Mouse (Mus musculus): Measurements from ENCODE around the gene Krt33a. TPM values are rescaled to one million over a fixed set of nuclear protein-coding genes. Genes with fewer than 3 reads are reported as not detected.

Gene Krt33a
- not detected for total RNA-seq (2021)
- long read RNA-seq, experiment 1, result 0 reads
- long read RNA-seq, experiment 2, result 0 reads

- DNase-seq (ENCODE audit: low spot score in 2 of 2), result no peak
These were observed at the start of gene Krt33a for GRCm38 (mm10) chr11:100016112-100016511. TSS of gene Krt33a (minus strand) at chr11:100016212.

GRCm38 (mm10) chr11:100058875-100059274 is 42.9 kb upstream of the Krt33a start:
- no peak for DNase-seq (ENCODE audit: low spot score in 2 of 2)

- peak in 1 of 2 experiments; percentile 6 for DNase-seq (ENCODE audit: low spot score in 2 of 2)
These were observed 40.0 kb upstream of the Krt33a start for GRCm38 (mm10) chr11:100055686-100056655.

GRCm38 (mm10) chr11:100050451-100050850 is 34.4 kb upstream of the Krt33a start, which contains the start of gene Krt31:
TSS of gene Krt31 (minus strand) at chr11:100050551.
- DNase-seq (ENCODE audit: low spot score in 2 of 2), result no peak

- DNase-seq (ENCODE audit: low spot score in 2 of 2), result no peak
These were observed 31.2 kb upstream of the Krt33a start for GRCm38 (mm10) chr11:100047193-100047592.

DNA sequence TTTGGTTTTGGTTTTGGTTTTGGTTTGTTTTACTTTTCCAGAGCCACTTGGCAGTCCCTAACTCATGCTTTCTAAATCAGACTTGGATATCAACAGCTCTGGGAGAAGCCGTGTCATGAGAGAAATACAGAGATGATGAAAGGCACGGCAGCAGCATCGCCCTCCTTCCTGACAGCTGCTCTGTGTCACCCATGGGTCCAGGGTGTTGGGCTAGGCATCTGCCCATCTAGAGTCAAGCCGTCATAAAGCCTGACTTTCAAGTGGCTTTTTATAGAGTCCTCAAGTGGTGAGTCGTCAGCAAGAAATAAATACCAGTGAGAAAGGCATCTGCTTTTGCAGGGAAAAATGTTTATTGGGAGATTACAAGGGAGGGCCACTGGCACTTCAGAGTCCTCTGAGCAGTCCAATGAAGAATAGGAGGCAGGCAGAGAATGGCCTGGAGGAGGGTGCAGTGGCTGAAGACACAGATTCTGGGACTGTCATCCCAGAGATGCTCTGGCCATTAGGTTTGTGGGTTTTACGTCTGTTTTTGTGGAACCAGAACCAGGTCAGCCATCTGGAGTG is 30.4 kb upstream of the Krt33a start:
- no peak for DNase-seq (ENCODE audit: low spot score in 2 of 2)

GRCm38 (mm10) chr11:100041454-100041853 is 25.4 kb upstream of the Krt33a start, which contains the start of gene Krt34:
TSS of gene Krt34 (minus strand) at chr11:100041554.
- DNase-seq (ENCODE audit: low spot score in 2 of 2), result no peak

GRCm38 (mm10) chr11:100029768-100030167 is 13.8 kb upstream of the Krt33a start, which contains the start of gene Krt33b:
TSS of gene Krt33b (minus strand) at chr11:100029868.
- DNase-seq (ENCODE audit: low spot score in 2 of 2), result no peak

- DNase-seq (ENCODE audit: low spot score in 2 of 2), result no peak
These were observed 5.4 kb upstream of the Krt33a start for GRCm38 (mm10) chr11:100021438-100021837.

- no peak for DNase-seq (ENCODE audit: low spot score in 2 of 2)
These were observed 3.5 kb upstream of the Krt33a start for GRCm38 (mm10) chr11:100019466-100019865.

- DNase-seq (ENCODE audit: low spot score in 2 of 2), result no peak
These were observed 2.3 kb downstream of the Krt33a start for GRCm38 (mm10) chr11:100013691-100014171.

DNA sequence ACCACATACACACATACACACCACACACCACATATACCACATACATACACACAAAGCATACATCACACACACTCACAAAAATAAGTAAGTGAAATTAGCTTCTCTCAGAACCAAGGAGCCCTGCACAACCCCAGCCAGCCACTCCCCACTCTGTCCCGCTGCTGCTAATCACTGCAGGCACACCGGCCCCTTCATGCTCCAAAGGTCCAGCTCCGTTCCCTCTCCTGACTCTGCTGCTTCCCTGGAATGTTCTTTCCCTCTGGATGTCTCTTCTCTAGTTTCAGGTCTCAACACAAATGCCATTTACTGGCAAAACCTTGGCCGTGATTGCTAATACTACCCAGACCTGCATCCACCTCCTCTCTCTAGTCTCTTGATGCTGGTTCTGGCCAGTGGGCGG is 5.3 kb downstream of the Krt33a start:
- no peak for DNase-seq (ENCODE audit: low spot score in 2 of 2)

- DNase-seq (ENCODE audit: low spot score in 2 of 2), result no peak
These were observed 7.7 kb downstream of the Krt33a start for GRCm38 (mm10) chr11:100008336-100008735.

- DNase-seq (ENCODE audit: low spot score in 2 of 2), result no peak
These were observed 9.4 kb downstream of the Krt33a start for GRCm38 (mm10) chr11:100006624-100007023.

DNA sequence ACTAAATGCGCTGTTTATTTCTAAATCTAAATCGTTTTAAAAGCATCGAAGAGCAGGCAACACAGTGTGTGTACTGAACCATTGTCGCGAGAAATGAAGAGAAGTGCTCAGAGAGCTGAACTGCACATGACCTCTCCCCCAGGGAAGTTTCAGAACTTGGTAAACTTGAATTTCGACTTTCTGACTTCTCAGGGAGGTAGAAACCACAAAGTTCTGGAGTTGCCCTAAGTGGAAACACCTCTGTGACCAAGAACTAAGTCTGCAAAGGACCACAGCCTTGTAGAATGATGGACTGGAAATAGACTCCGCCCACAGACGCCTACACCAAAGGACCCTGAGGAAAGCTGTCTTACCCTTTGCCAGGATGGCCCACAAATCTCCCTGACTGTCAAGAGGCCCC is 10.1 kb downstream of the Krt33a start:
- DNase-seq (ENCODE audit: low spot score in 2 of 2), result no peak

DNA sequence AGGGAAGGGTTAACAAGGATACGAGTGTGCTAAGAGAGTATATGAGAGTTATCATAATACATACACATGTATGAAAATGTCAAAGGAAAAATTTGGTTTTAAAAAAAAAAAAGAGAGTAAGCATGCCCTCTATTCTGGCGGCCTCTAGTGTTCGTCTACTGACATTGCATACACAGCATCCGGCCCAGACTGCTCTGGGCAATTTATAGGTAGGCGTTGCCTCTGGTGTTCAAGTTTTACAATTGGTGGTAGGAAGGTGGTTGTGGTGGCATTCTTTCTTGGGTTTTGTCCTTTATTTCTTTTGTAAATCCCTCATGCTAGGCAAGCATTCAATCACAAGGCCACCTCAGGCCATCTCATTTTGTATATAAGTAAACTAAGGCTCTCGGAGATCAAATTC is 11.2 kb downstream of the Krt33a start:
- peak; percentile 26 to 27 for DNase-seq (ENCODE audit: low spot score in 2 of 2)

DNA sequence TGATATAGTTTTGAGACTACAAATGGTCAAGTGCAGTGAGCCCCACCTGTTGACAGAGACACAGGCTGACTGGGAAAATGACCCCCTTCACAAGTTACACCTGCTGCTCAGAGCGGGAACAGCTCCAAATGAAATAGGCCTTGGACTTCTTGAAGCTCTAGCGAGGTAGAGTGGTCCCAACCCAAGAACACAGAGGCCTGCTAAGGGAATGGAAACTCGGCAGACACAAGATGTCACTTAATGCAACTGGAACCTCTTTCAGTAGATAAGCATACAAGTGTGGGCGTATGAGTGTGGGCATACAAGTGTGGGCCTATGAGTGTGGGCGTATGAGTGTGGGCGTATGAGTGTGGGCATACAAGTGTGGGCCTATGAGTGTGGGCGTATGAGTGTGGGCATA is 16.9 kb downstream of the Krt33a start:
- no peak for DNase-seq (ENCODE audit: low spot score in 2 of 2)

DNA sequence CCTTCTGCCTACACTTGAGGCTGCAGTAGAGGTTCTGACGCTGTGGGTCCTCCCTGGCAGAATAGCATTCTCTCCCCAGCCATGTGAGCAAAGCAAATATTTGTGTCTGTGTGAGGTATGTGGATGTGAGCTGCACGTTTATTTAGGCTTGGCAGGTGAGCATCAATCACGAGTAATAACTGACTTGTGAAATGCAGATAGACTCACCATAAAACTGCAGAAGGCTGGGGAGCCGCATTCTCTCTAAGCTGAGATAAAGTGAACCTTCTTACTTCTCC is 21.7 kb downstream of the Krt33a start:
- DNase-seq (ENCODE audit: low spot score in 2 of 2), result no peak

DNA sequence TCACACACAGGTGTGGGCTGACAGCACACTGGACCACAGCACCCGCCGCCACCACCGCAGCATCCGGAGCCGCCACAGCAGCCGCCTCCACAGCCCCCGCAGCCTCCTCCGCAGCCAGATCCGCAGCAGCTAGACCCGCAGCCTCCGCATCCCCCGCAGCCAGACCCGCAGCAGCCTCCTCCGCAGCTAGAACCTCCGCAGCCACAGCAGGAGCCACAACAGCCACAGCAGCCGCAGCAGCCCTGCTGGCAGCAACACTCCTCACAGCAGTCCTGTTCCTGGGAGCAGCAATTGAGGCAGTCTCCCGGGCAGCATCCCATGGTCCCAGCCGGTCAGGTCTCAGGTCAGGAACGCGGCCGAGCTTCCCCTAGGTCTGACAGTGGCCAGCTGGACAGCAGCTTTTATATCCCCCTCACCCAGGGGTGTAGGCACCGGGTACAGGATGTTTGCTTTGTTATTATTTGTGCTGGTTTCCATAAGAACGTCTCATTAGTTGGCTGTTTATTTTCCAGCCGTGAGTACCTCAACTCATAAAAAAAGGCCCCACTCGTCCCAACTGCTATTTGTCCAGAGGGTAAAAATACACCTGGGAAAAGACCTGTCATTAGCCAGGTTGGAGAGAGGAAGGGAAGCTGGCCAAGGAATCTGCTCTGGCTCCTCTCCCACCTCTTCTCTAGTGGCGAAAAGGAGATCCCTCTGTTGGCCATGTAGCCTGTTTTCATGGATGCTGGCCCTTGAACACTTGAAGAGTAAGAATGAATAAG is 22.2 kb downstream of the Krt33a start, which contains the start of gene Krtap17-1:
Gene Krtap17-1 (minus strand): TSS at position 375 of the 764 bp plus-strand sequence.
- DNase-seq (ENCODE audit: low spot score in 2 of 2), result no peak

DNA sequence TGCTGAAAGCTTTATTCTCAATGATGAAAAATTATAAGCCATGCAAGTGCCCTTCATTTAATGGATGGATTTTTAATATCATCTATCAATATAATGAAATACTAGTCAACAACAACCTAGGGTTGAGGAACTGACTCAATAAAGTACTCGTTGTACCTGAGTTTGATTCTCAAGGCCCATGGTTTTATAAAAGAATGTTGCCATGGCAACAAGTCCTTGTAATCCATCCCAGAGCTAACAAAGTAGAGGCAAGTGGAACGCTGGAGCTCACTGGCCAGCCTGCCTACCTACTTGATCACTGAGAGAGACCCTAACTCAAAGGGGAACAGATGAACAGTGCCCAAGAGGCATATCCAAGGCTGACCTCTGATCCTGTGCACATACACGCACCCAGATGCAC is 25.4 kb downstream of the Krt33a start:
- no peak for DNase-seq (ENCODE audit: low spot score in 2 of 2)

- peak in 1 of 2 experiments; percentile 11 for DNase-seq (ENCODE audit: low spot score in 2 of 2)
These were observed 26.1 kb downstream of the Krt33a start for GRCm38 (mm10) chr11:99989881-99990405.

All from adrenal gland, adult 18-20 months (tissue).